Mouse (Mus musculus) erythroblast, embryonic 14.5 days (primary cell): ENCODE measurements around the gene Nop53. TPM values are rescaled to one million over a fixed set of nuclear protein-coding genes. Genes with fewer than 3 reads are reported as not detected.

ENCODE experiments used
- H3K27me3 ChIP-seq: 2 replicates; pipeline ENCODE4 v1.6.1; 2012; ENCODE audit warnings: inconsistent platforms; ENCODE audit not compliant: control insufficient read depth
- H3K36me3 ChIP-seq: 2 replicates; pipeline ENCODE4 v1.6.1; 2012; ENCODE audit warnings: mild to moderate bottlenecking, inconsistent platforms; ENCODE audit not compliant: control insufficient read depth
- H3K4me1 ChIP-seq: 2 replicates; pipeline ENCODE4 v1.6.1; 2012; ENCODE audit warnings: inconsistent platforms; ENCODE audit not compliant: control insufficient read depth
- H3K4me3 ChIP-seq: replicated peaks from 2 replicates; pipeline ENCODE3; 2012; ENCODE audit warnings: moderate library complexity, mild to moderate bottlenecking, inconsistent platforms
- H3K9me3 ChIP-seq: 2 replicates; pipeline ENCODE4 v1.6.1; 2012; ENCODE audit warnings: low read length, inconsistent platforms, mixed read lengths; ENCODE audit not compliant: control insufficient read depth
- GATA1 ChIP-seq: IDR thresholded peaks from 2 replicates; pipeline ENCODE4 v1.6.1; 2012; ENCODE audit warnings: low read length, inconsistent platforms, mixed read lengths
- TAL1 ChIP-seq: IDR thresholded peaks from 3 replicates; pipeline ENCODE4 v1.6.1; 2012; ENCODE audit warnings: low read length, inconsistent platforms, mixed read lengths
- polyA plus RNA-seq: library from polyadenylated mRNA; stranded (reverse); fragments of >175 nt; gene quantifications from 2 replicates; pipeline ENCODE4 v1.2.3, GENCODE M21; 2012

The Nop53 gene
- polyA plus RNA-seq, 1 experiment = 62.3 TPM

GRCm38 (mm10) chr7:15931635-15932034 is 14.2 kb downstream of the Nop53 start:
- H3K36me3 ChIP-seq = peaks cover 6% of the 10 kb centered on the region
- H3K4me1 ChIP-seq = peaks cover 10% of the 10 kb centered on the region
- H3K27me3 ChIP-seq = peaks cover 9% of the 10 kb centered on the region
- H3K9me3 ChIP-seq = no peaks in the 10 kb centered on the region
- H3K4me3 ChIP-seq = no peak overlapping the region
- TF ChIP-seq GATA1 (no peak), TAL1 (no peak)

GRCm38 (mm10) chr7:15930543-15930942 is 15.3 kb downstream of the Nop53 start:
- TF ChIP-seq TAL1 = no peak
- TF ChIP-seq GATA1 = no peak
- Histone ChIP-seq H3K36me3 (no peaks in the 10 kb centered on the region; the same call in 1 of the 2 replicates), H3K4me3 (no peak overlapping the region), H3K9me3 (no peaks in the 10 kb centered on the region), H3K27me3 (peaks cover 9% of the 10 kb centered on the region), H3K4me1 (peaks cover 10% of the 10 kb centered on the region)

- Histone ChIP-seq H3K4me3 (no peak overlapping the region), H3K9me3 (no peaks in the 10 kb centered on the region), H3K36me3 (no peaks in the 10 kb centered on the region; the same call in 1 of the 2 replicates), H3K4me1 (peaks cover 10% of the 10 kb centered on the region), H3K27me3 (peaks cover 9% of the 10 kb centered on the region)
- TF ChIP-seq GATA1 (no peak), TAL1 (no peak)
These were observed 16.0 kb downstream of the Nop53 start for GRCm38 (mm10) chr7:15929910-15930309.

GRCm38 (mm10) chr7:15922220-15922773 is 23.6 kb downstream of the Nop53 start, which contains the start of gene Selenow:
Selenow (minus strand) TSS chr7:15922402.
- TF ChIP-seq GATA1 (no peak), TAL1 (no peak)
- Histone ChIP-seq H3K27me3 (no peaks in the 10 kb centered on the region), H3K4me3 (peak within 1 kb of the TSS; percentile 77), H3K4me1 (peaks cover 50% of the 10 kb centered on the region), H3K36me3 (peaks cover 30% of the 10 kb centered on the region), H3K9me3 (no peaks in the 10 kb centered on the region)

GRCm38 (mm10) chr7:15921796-15922195 is 24.1 kb downstream of the Nop53 start:
- Histone ChIP-seq H3K27me3 (no peaks in the 10 kb centered on the region), H3K9me3 (no peaks in the 10 kb centered on the region), H3K36me3 (peaks cover 35% of the 10 kb centered on the region), H3K4me1 (peaks cover 51% of the 10 kb centered on the region), H3K4me3 (peak overlapping the region; percentile 77)
- TF ChIP-seq GATA1 = no peak
- TF ChIP-seq TAL1 = no peak

- peaks cover 51% of the 10 kb centered on the region for H3K4me1 ChIP-seq
- H3K4me3 ChIP-seq = peak overlapping the region; percentile 77
- H3K27me3 ChIP-seq = no peaks in the 10 kb centered on the region
- peaks cover 36% of the 10 kb centered on the region for H3K36me3 ChIP-seq
- TF ChIP-seq TAL1 (no peak), GATA1 (no peak)
- H3K9me3 ChIP-seq = no peaks in the 10 kb centered on the region
These were observed 25.2 kb downstream of the Nop53 start for GRCm38 (mm10) chr7:15920645-15921190.

- Histone ChIP-seq H3K4me3 (peak overlapping the region; percentile 6), H3K36me3 (peaks cover 36% of the 10 kb centered on the region), H3K27me3 (no peaks in the 10 kb centered on the region), H3K4me1 (peaks cover 51% of the 10 kb centered on the region), H3K9me3 (no peaks in the 10 kb centered on the region)
- TF ChIP-seq GATA1 = no peak
- no peak for TF ChIP-seq TAL1
These were observed 25.9 kb downstream of the Nop53 start for GRCm38 (mm10) chr7:15919947-15920346.

GRCm38 (mm10) chr7:15918371-15918770 is 27.5 kb downstream of the Nop53 start:
- Histone ChIP-seq H3K9me3 (no peaks in the 10 kb centered on the region), H3K36me3 (peaks cover 36% of the 10 kb centered on the region), H3K4me1 (peaks cover 49% of the 10 kb centered on the region), H3K27me3 (no peaks in the 10 kb centered on the region), H3K4me3 (no peak overlapping the region)
- TF ChIP-seq TAL1 (no peak), GATA1 (no peak)

GRCm38 (mm10) chr7:15916996-15917395 is 28.9 kb downstream of the Nop53 start:
- peaks cover 36% of the 10 kb centered on the region for H3K36me3 ChIP-seq

More at GRCm38 (mm10) chr7:15916996-15917395, 28.9 kb downstream of the Nop53 start:
- Histone ChIP-seq H3K9me3 (no peaks in the 10 kb centered on the region), H3K4me3 (no peak overlapping the region), H3K4me1 (peaks cover 35% of the 10 kb centered on the region), H3K27me3 (no peaks in the 10 kb centered on the region)
- TF ChIP-seq GATA1 (no peak), TAL1 (no peak)
